7 mouse cellular contexts compared by ENCODE assay signal in genomic region chr2:120084593-120085361, GRCm38 (mm10). TPM values are rescaled to one million over a fixed set of nuclear protein-coding genes. Genes with fewer than 3 reads are reported as not detected.
DNase-seq lines count a peak whose midpoint lies in the region; ATAC-seq and TF ChIP-seq lines count a peak whose summit lies in the region.

No protein-coding gene starts in this region.

- H3K27me3 ChIP-seq in hindbrain, embryonic 16.5 days (replicated peaks; ENCODE audit: control insufficient read depth, insufficient read depth, low read length): no peaks in the 10 kb centered on the region

- DNase-seq in right cerebral cortex, postnatal 14 days: peak; percentile 44
- no peak for DNase-seq in right cerebral cortex, postnatal 4 days
- no peak for DNase-seq in brain, embryonic 14.5 days (ENCODE audit: low read depth)
- peak; percentile 75 for DNase-seq in heart, postnatal 4 days
- DNase-seq in lung, postnatal 4 days: peak; percentile 71 to 76
- no peak for DNase-seq in thymus, postnatal 0 days (ENCODE audit: low spot score)

- no peak for TF ChIP-seq POLR2A in brain, embryonic 14.5 days (IDR thresholded peaks at IDR 0.05; ENCODE audit: borderline replicate concordance, extremely low read depth, insufficient read depth, insufficient read length, poor library complexity, severe bottlenecking)

- no peaks in the 10 kb centered on the region for H3K9me3 ChIP-seq in hindbrain, embryonic 16.5 days (ENCODE audit: control insufficient read depth, low read length)

- no peaks in the 10 kb centered on the region for H3K36me3 ChIP-seq in hindbrain, embryonic 16.5 days (ENCODE audit: control insufficient read depth, insufficient read depth, low read length)

- no peak for ATAC-seq in hindbrain, embryonic 16.5 days

- TF ChIP-seq CTCF in brain, embryonic 14.5 days (IDR thresholded peaks at IDR 0.05; ENCODE audit: borderline replicate concordance, extremely low read depth, insufficient read depth, insufficient read length): peak; percentile 39; the same call in 1 of the 2 replicates

- WGBS in hindbrain, embryonic 16.5 days: 83% methylated on average over 14 of the region's 14 CpGs

- no peaks in the 10 kb centered on the region for H3K4me1 ChIP-seq in hindbrain, embryonic 16.5 days (ENCODE audit: control insufficient read depth, insufficient read depth, low read depth, low read length)

- no peak overlapping the region for H3K4me2 ChIP-seq in hindbrain, embryonic 16.5 days (ENCODE audit: low read length)

- no peak overlapping the region for H3K4me3 ChIP-seq in hindbrain, embryonic 16.5 days (ENCODE audit: low read length)

- H3K27ac ChIP-seq in hindbrain, embryonic 16.5 days (ENCODE audit: low read depth, low read length): no peak overlapping the region

- no peak overlapping the region for H3K9ac ChIP-seq in hindbrain, embryonic 16.5 days (ENCODE audit: low read depth, low read length)

RNA-seq across cellular contexts. Expression of gene Pla2g4b, which starts 51.6 kb away (rescaled TPM):
- 26.3 and 28.7 TPM in 2 replicates for polyA plus RNA-seq in brain, embryonic 14.5 days (2012; rRNA removed)
- total RNA-seq in heart, postnatal 4 days (2021): 1 to 10 TPM; 1.9 to 4.0 TPM
- 1.9 and 4.0 TPM in 2 replicates for polyA plus RNA-seq in hindbrain, embryonic 16.5 days (2015; fragmentation: Nextera tagmentation; extraction: Ambion mirVana)
- 0.33 and 1.1 TPM in 2 replicates for polyA plus RNA-seq in thymus, postnatal 0 days (2015; fragmentation: Nextera tagmentation; extraction: Ambion mirVana)

RNA-seq across cellular contexts. Expression of gene Gm28042, which starts 57.5 kb away (rescaled TPM):
- 24.3 and 29.6 TPM in 2 replicates for polyA plus RNA-seq in brain, embryonic 14.5 days (2012; rRNA removed)
- 1 to 10 TPM in 1 of 2 experiments, under 1 TPM in 1; 0.43 to 1.6 TPM for total RNA-seq in heart, postnatal 4 days (2021)
- polyA plus RNA-seq in hindbrain, embryonic 16.5 days (2015; fragmentation: Nextera tagmentation; extraction: Ambion mirVana): 3.7 and 5.3 TPM in 2 replicates
- polyA plus RNA-seq in thymus, postnatal 0 days (2015; fragmentation: Nextera tagmentation; extraction: Ambion mirVana): 0.70 and 1.3 TPM in 2 replicates

RNA-seq across cellular contexts. Expression of gene Jmjd7, which starts 57.5 kb away (rescaled TPM):
- polyA plus RNA-seq in brain, embryonic 14.5 days (2012; rRNA removed): 16.6 and 23.5 TPM in 2 replicates
- 10 to 100 TPM; 12.2 to 13.6 TPM for total RNA-seq in heart, postnatal 4 days (2021)
- 17.0 and 17.7 TPM in 2 replicates for polyA plus RNA-seq in hindbrain, embryonic 16.5 days (2015; fragmentation: Nextera tagmentation; extraction: Ambion mirVana)
- polyA plus RNA-seq in thymus, postnatal 0 days (2015; fragmentation: Nextera tagmentation; extraction: Ambion mirVana): 18.3 and 22.1 TPM in 2 replicates

Comparison
In these comparisons a context has a peak if more than half of its experiments do, and no peak if none do; other contexts are left out.
1. DNase-seq: peak in right cerebral cortex, postnatal 14 days (single experiment), heart, postnatal 4 days (single experiment) and lung, postnatal 4 days (2 of 2); none in right cerebral cortex, postnatal 4 days (single experiment), brain, embryonic 14.5 days (single experiment) and thymus, postnatal 0 days (single experiment).